Mouse (Mus musculus) heart, adult 2 months (tissue): Measurements from ENCODE around the gene Morn2.

Experiments used
- CTCF ChIP-seq: fragments of 200-600 bp; IDR thresholded peaks from 2 replicates; pipeline ENCODE4 v1.8.1; 2022; ENCODE audit warnings: antibody characterized with exemption, mild to moderate bottlenecking, moderate library complexity
- POLR2A ChIP-seq: fragments of 200-500 bp; IDR thresholded peaks from 2 replicates; pipeline ENCODE4 v1.6.1; 2011; ENCODE audit warnings: mild to moderate bottlenecking, low read depth, low read length, control low read depth; ENCODE audit not compliant: insufficient read depth

DNA sequence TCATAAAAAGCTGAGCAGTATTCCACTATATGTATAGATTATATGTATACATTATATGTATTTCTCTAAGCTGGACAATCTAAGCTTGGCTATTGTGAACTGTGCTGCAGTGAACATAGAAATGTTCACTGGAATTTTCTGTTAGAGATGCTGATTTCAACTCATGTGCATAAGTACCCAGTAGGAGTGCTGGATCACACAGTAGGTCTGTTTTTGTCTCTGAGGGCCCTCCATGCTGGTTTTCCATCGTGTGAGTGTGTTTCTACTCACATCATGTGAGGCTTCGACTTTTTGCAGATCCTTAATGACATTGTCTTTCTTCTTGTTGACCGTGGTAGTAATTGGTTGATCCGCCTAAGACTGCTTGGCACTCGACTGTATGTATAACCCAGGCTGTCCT, 8.8 kb downstream of the Morn2 start:
- TF ChIP-seq POLR2A: no peak
- no peak for TF ChIP-seq CTCF
